Mouse (Mus musculus) leukemia stem cell, adult 10-12 weeks (primary cell): ENCODE data around the gene Mtx1. TPM values are rescaled to one million over a fixed set of nuclear protein-coding genes. Genes with fewer than 3 reads are reported as not detected.

Source experiments
- polyA plus RNA-seq: library from polyadenylated mRNA; stranded (reverse); fragments of >175 nt; gene quantifications from 2 replicates; pipeline ENCODE4 v1.2.3, GENCODE M21; 2012; ENCODE audit warnings: low replicate concordance

Gene Mtx1
- 448 and 636 TPM in 2 replicates for polyA plus RNA-seq

DNA sequence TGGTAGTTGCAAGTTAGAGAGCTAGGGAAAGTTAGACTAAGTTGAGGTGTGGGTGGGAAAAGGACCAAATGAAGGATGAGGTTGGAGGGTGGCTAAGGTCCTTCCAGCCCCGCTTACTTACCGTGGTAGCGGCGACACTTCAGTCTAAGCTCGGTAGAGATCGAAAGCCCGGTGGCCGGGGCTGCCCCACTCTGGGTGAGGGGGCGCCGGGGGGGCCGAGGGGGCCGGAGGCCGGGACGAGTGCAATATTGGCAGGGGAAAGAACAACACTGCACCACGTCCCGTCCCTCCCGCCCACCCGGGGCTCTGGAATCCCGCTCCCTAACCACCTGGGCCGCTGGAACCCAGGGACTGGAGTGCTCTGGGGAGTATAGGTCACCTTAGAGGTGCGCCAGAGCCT is at the start of gene Mtx1:
Gene Mtx1 (minus strand): TSS at position 189 of the 400 bp plus-strand sequence.

DNA sequence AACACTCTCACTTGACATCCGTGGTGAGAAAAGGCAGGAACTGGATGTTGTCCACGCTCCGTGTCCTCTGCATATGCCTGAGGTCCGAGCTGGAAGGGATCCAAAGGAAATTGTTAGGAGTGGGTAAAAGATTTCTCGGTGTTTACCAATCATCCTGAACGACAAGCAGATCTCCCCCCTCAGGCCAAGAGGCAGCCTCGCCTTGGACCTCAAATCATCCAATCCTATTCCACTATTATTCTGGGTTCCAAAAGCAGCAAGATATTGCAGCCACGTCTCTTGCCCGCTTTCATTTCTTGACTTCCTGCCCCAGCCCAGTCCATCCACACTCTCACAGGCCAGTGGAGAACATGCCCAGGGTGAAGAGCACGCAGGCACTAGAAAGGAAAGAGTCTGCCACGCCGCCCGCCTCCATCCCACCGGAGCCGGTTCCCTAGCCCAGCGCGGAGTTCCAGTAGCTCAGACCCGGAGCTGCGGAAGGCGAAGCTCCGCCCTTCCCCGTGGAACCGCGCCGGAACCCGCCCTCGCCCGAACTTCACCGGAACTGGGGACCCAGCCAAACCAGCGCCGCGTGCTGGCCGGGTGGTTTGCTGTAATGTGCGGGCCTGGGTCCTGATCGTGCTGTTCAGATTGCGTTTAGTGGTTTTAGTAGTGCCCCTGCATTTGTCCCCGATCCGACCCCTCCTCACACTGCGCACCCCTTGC is 43.3 kb upstream of the Mtx1 start, which contains the start of gene Slc50a1:
Gene Slc50a1 (minus strand): TSS at position 520 of the 705 bp plus-strand sequence.

GRCm38 (mm10) chr3:89259076-89259475 is 32.2 kb upstream of the Mtx1 start, which contains the start of gene Dpm3:
TSS of gene Dpm3 (plus strand) at chr3:89259358.

GRCm38 (mm10) chr3:89246261-89247100 is 19.6 kb upstream of the Mtx1 start, which contains the start of gene Trim46:
TSS of gene Trim46 (minus strand) at chr3:89246309.

DNA sequence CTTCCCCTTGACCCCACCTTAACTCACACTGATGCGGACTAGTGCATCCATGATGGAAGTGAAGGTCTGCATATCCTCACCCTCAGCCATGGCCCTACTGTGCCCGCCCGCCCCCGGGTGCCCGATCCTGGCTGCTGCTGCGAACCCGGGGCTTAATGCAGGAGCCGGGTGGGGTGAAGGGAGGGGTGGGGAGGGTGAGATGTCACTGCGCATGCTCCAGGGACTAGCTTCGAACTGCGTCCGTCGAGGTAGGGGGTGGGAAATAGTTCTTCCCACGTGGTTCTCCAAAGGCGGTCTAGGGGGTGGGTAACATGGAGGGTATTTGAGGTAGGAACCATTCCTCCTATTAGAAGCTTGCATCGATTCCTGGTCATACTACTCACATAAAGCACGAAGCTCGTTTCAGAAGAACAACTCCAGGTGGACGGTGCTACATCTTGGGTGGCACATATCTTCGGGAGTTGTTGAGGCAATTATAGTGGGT is 18.8 kb upstream of the Mtx1 start, which contains the start of gene Krtcap2:
Gene Krtcap2 (plus strand): TSS at position 279 of the 484 bp plus-strand sequence.

GRCm38 (mm10) chr3:89228836-89229235 is 1.9 kb upstream of the Mtx1 start, which contains the start of gene Muc1:
TSS of gene Muc1 (plus strand) at chr3:89229057.

GRCm38 (mm10) chr3:89214681-89215411 is 12.0 kb downstream of the Mtx1 start, which contains the start of gene Thbs3:
TSS of gene Thbs3 (plus strand) at chr3:89215180.

GRCm38 (mm10) chr3:89202253-89203141 is 24.4 kb downstream of the Mtx1 start, which contains the start of gene Gba:
TSS of gene Gba (plus strand) at chr3:89202928.

GRCm38 (mm10) chr3:89183058-89183958 is 43.6 kb downstream of the Mtx1 start, which contains the start of gene Fam189b:
TSS of gene Fam189b (plus strand) at chr3:89183143.

GRCm38 (mm10) chr3:89177242-89178106 is 49.4 kb downstream of the Mtx1 start, which contains the start of gene Scamp3:
TSS of gene Scamp3 (plus strand) at chr3:89177473.

DNA sequence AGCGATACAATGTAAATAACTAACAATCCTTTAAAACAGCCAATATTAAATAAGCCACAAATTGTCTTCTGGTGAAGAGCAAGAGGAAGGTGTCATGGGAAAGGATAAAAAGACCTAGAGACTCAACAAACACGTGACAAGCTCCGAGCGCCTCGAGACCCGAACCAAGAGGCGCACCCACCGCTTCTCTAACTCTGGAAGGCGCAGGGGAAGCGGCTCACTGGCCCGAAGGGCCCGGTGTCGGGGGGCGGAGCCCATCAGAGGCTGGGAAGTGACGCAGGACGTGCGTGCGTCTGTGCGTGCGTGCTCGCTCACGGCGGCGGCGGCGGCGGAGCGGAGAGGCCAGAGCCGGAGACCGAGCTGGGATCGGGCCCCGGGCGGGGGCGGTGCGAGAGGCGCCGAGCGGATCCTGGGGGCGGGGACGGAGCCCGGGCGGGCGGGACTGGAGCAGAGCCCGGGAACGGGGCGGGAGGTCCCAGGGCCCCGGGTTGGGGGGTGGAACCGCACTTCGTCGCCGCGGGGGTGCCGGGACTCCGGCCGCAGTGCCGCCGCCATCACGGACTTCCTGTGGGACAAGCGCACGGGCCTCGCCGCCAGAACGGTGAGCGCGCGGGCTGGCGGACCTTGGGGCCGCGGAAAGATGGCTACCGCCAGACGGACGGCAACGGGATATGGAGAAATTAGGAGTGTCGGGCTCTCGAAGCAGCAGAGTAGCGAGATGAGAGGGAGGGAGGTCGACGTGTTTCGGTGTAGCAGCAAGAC is 62.2 kb downstream of the Mtx1 start, which contains the start of gene Clk2:
Gene Clk2 (plus strand): TSS at position 290 of the 762 bp plus-strand sequence.

GRCm38 (mm10) chr3:89159616-89160344 is 67.1 kb downstream of the Mtx1 start, which contains the start of gene Hcn3:
TSS of gene Hcn3 (minus strand) at chr3:89160196.

Other genes starting within 250 kb of the Mtx1 start
- gene Rusc1, start 133.8 kb downstream of the Mtx1 start, polyA plus RNA-seq: 12.2 and 18.4 TPM in 2 replicates
- gene Gm43738, start 126.0 kb downstream of the Mtx1 start, polyA plus RNA-seq: 1.5 and 5.4 TPM in 2 replicates
- 2.5 and 4.7 TPM in 2 replicates for gene Fdps, start 125.1 kb downstream of the Mtx1 start, polyA plus RNA-seq
- 289 and 608 TPM in 2 replicates for gene Pklr, start 90.9 kb downstream of the Mtx1 start, polyA plus RNA-seq
- gene Hcn3, start 66.9 kb downstream of the Mtx1 start, polyA plus RNA-seq: 0.42 and 0.53 TPM in 2 replicates
- 23.7 and 40.4 TPM in 2 replicates for gene Clk2, start 62.3 kb downstream of the Mtx1 start, polyA plus RNA-seq
- 198 and 209 TPM in 2 replicates for gene Scamp3, start 49.6 kb downstream of the Mtx1 start, polyA plus RNA-seq
- 55.0 and 89.5 TPM in 2 replicates for gene Fam189b, start 43.9 kb downstream of the Mtx1 start, polyA plus RNA-seq
- gene Gba, start 24.2 kb downstream of the Mtx1 start, polyA plus RNA-seq: 5.4 and 6.8 TPM in 2 replicates
- 0.07 and 0.12 TPM in 2 replicates for gene Thbs3, start 11.9 kb downstream of the Mtx1 start, polyA plus RNA-seq
- gene Muc1, start 2.0 kb upstream of the Mtx1 start, polyA plus RNA-seq: 0.77 TPM in 1 of 2 replicates, not detected in the other
- 48.3 and 213 TPM in 2 replicates for gene Krtcap2, start 18.9 kb upstream of the Mtx1 start, polyA plus RNA-seq
- 2.6 and 5.4 TPM in 2 replicates for gene Trim46, start 19.2 kb upstream of the Mtx1 start, polyA plus RNA-seq
- gene Dpm3, start 32.3 kb upstream of the Mtx1 start, polyA plus RNA-seq: 175 and 302 TPM in 2 replicates
- gene Slc50a1, start 43.5 kb upstream of the Mtx1 start, polyA plus RNA-seq: 10.0 and 13.3 TPM in 2 replicates
- 0.14 and 1.4 TPM in 2 replicates for gene Efna1, start 54.1 kb upstream of the Mtx1 start, polyA plus RNA-seq
- gene Efna3, start 95.9 kb upstream of the Mtx1 start, polyA plus RNA-seq: not detected in 2 replicates
- 0.39 and 0.50 TPM in 2 replicates for gene Efna4, start 110.9 kb upstream of the Mtx1 start, polyA plus RNA-seq
- gene Adam15, start 122.9 kb upstream of the Mtx1 start, polyA plus RNA-seq: 28.1 and 30.7 TPM in 2 replicates
- not detected in 2 replicates for gene Dcst2, start 134.9 kb upstream of the Mtx1 start, polyA plus RNA-seq
- gene Dcst1, start 138.2 kb upstream of the Mtx1 start, polyA plus RNA-seq: not detected in 2 replicates
- 48.8 and 81.5 TPM in 2 replicates for gene Zbtb7b, start 167.7 kb upstream of the Mtx1 start, polyA plus RNA-seq
- not detected in 2 replicates for gene Lenep, start 175.7 kb upstream of the Mtx1 start, polyA plus RNA-seq
- 6.2 and 29.0 TPM in 2 replicates for gene Flad1, start 184.8 kb upstream of the Mtx1 start, polyA plus RNA-seq
- 26.6 and 26.7 TPM in 2 replicates for gene Cks1b, start 191.3 kb upstream of the Mtx1 start, polyA plus RNA-seq
- gene Shc1, start 191.4 kb upstream of the Mtx1 start, polyA plus RNA-seq: 159 TPM in 2 replicates
- gene Pygo2, start 203.1 kb upstream of the Mtx1 start, polyA plus RNA-seq: 423 and 488 TPM in 2 replicates
- 12.7 and 17.4 TPM in 2 replicates for gene Pbxip1, start 209.6 kb upstream of the Mtx1 start, polyA plus RNA-seq
- gene Pmvk, start 227.5 kb upstream of the Mtx1 start, polyA plus RNA-seq: 1.3 and 13.0 TPM in 2 replicates